Mouse (Mus musculus) erythroblast, adult 5-6 weeks (primary cell): ENCODE measurements at regions not wholly inside any gene's neighbourhood (a gene's known extent, or its start where the extent isn't known, plus 50 kb on each side); places are given as distances from the start of the nearest gene placed in this dataset.
A peak's percentile ranks its signal among the peaks of the same experiment; 100 is the strongest.
"Not testable (repeated sequence)": the region's sequence is repeated elsewhere in the genome, so short reads cannot be mapped to it uniquely, and the experiment has no call there.

Source experiments
- ATAC-seq: replicated peaks from 2 replicates; pipeline ENCODE4 v1.8.0; 2016; ENCODE audit warnings: moderate number of reproducible peaks, mild to moderate bottlenecking, moderate TSS enrichment, inconsistent platforms; ENCODE audit not compliant: poor library complexity, low FRiP score, severe bottlenecking

DNA sequence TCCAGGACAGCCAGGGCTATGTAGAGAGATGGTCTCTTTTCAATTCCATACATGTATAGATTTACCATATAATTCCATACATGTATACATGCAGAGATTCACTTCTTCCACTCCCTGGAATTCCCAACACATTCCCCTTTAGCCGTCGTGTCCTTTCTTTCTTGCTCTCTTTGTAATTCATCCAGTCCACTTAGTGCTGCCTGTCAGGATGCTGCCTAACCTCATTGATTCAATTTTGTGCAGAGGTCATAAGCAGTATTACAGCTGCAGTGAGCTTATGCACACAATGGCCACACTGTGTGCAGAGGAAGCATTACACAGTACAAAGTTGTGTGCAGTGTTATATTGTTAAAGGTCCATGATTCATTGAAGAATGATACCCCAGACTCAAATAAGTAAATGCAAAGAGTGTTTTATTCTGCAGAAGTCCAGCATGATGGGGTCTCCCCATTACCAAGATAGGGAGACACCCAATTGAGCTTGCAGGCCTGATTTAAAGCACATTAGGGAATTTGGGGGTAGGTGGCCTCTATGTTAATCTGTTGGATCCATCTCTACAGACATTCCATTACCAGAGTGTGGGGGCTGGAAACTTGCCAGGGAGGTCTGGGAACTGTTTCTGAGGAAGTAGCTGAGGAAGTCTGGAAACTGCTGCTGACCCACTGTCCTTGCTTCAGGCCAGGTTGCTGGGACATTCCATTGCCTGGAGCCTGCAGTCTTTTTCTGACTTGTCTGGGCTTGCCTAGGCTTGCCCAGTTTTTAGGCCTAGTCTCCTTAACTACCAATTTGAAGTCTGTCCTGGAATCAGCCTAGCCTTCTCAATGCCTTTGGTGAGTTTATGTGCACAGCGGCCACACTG, 72.8 kb downstream of the Fam161a start:
- ATAC-seq, result no peak

DNA sequence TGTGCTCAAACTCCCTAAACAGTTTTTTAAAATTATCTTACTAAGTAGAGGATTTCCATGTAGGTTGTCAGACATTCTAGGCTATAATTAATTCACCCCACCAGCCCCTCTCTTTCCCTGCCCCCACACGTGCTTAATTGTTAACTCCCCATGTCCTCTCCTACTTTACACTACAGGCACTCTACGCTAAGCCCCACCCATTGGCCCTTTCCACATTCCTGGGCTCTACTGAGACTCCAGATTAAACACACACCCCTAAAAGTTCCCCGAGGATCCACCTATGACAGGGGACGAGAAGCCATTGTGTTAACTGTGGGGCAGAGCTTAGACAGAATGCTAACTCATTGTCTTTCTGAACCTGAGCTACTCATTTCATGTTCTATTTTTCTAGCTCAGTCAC, 74.3 kb downstream of the Fam161a start:
- no peak for ATAC-seq

DNA sequence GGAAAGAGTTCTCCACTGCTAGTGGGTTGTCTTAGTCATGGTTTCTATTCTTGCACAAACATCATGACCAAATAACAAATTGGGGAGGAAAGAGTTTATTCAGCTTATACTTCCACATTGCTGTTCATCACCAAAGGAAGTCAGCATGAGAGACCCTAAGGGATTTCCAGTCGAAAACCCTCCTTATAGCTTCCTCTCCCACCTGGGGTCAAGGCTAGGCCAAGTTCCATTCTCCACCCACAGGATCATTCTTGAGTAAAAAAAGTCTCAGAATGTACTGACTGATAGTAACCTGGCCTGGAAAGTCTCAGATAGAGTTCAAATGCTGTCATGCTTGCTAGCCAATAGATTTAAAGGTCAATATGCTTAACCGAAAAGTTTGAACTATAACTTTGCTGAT, 76.5 kb downstream of the Fam161a start:
- not testable (repeated sequence) for ATAC-seq

DNA sequence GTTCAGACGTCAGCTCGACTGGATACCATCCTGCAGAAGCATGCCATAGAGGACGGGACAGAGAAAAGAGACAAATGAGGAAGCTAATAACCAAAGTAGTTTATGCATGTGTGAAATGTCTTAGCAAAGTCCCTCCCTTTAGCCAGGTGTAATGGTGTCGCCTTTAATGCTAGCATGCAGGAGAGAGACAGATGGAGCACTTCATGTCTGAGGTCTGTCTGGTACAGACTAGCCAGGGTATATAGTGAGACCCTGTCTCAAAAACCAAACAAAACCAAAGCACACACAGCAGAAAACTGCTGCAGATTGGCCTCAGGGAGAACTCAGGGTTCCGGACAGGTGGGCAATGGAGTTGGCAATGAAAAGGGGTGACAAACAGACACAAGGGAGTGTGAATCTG, 88.0 kb downstream of the Fam161a start:
- ATAC-seq, result no peak

DNA sequence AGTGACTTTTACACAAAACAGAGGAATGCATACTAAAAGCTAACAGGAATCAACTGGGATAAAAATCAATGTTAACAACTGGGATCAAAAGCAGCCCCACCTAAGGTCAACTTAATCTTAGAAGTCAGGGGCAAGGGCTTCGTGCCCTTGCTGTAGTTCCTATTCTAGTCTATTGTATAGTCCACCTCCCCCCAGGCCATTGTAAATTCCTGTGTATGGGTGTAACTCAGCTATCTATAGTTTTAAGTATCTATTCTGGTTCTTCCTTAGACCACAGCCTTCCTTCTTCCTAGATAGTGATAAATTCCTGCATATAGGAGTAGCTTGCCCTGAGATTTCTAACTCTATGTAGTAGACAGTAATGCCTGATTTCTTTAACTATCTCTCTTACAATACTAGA, 88.4 kb downstream of the Fam161a start:
- ATAC-seq, result not testable (repeated sequence)

DNA sequence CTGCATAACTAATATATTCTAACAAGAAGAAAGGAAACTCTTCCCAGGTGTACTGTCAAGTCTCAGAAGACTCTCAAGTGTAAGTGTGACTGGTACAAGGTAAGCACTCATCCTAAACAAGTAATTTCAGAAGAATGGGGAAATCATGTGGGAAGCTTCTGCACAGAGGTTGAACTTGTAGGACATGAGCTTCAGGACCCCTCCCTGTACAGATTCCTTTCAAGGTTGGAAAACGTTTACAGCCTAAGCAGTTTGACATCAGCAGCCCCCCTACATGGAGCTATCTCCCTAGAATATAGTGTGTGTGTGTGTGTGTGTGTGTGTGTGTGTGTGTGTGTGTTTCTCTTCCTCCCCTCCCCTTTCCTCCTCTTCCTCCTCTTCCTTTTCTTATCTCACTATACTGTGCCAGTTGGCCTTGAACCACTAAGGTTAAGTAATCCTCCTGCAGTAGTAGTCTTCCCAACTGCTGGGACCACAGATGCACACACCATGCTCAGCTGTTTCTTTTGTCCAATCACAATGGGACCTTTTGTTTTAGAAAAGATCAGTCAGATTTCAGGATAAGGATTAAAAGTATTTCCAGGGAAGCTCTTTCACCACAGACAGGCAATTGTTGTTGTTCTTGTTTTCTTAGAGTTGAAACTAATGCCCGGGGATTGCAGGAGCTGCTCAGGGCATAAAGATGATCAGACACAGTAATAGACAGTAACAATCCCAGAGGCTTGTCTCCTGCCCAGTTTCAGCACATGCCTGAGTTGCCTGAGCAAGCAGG, 89.3 kb downstream of the Fam161a start:
- no peak for ATAC-seq

DNA sequence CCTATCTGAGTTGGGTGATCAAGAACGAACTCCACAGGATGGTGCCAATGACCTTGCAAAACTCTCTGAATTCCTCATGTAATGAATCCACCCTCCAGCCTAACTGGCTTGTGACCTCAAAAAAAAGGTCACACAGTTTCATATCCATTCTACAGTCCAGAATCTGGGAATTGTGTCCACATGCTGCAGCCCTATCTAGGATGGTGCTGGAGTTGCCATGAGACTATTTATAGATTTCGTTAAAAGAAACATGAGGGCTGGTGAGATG, 89.8 kb downstream of the Fam161a start:
- ATAC-seq, result no peak

DNA sequence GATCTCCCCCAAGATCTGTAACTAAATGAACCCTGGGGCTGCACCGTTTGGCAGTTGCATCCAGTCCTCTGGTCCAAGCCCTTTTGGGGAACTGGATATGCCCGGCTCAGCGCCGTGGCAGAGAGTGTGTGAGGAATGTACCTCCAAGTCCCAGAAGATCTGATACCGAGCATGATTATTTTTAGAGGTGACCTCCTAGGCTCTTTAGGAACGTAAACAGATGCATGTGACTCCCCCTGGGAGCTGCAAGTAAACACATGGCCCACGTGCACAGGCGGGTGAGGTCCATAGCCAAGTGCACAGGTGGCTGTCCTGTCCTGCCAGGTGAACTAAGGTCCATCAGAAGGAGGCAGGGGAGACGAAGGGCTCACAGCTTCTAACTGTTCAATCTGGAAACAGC, 107.3 kb downstream of the Fam161a start:
- no peak for ATAC-seq

DNA sequence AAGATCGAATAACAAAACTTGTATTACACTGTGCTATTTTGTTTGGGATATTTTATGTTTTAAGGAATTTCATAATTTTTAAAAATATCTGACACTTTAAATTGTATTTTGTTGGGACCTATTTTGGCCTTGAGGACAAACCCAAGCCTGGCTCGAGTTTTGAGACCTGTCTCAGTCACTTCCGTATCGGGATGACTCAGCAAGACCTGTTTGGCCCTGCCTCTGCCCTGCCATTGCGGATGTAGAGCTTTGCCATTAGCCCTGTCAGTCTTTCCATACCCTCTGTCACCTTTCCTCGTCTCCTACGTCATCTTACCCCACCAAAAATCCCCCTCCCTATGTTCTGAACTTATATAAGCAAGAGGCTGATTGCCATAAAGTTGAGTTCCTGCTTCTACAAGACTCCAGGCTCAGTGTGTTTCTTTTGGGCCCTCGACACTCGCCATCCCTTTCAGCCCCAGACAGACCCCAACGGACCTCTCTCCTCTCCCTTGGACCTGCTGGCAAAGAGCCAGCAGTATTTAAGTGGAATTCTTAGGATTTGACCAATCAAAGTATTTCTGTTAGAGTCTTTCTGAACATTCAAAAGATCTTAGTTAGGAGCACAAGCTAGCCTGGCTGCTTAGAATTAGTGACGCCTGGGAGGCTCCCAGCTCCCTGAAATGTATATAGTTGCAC, 113.3 kb downstream of the Fam161a start:
- ATAC-seq, result no peak

DNA sequence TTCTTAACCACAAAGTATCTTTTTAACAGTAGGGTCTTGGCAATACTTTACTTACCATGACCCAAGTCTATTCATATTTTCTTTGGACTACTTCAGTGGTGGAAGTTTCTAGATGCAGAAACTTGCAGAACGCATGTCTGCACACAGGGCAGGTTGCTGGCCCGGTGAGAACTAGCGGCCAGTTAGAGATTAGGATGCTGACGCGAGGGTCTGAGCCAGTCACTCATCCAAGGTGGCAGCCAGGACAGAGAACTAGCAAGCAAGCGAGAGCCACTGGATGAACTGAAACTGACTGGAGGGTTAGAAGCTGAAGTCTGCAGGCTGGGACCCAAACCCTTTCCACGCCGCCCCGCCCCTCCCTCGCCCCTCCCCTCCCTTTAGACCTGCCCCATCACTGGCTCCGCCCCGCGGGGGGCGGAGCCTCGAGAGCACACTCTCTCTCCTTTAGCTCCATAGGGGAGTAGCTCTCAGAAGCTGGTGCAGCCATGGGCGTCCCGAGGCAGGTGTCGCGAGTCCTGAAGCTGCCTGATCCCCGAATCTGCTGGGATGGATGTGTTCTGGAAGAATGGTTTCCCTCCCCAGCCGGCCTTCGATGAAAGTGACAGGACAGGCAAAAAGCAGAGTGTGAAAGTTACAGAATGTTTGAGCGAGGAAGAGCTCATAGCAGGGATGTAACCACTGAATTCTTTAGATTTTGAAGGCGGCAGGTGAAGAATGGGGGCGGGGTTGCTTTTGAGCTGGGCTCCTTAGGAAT, 117.0 kb downstream of the Fam161a start:
- ATAC-seq, result peak; percentile 86

DNA sequence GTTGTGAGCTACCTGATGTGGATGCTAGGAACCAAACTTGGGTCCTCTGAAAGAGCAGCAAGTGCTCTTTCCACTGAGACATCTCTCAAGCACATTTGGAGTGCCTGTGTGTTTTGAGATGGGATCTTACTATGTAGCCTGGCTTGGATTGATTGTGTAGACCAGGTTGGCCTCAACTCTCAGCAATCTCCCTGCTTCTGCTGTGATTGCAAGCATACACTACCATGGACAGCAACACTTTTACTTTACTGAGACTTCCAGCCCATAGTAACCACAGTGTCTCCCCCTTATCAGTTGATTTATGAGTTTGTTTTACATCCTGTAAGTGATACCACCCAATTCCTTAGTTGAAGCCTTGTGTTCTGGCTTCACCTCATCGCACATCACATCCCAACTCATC, 123.8 kb downstream of the Fam161a start:
- ATAC-seq, result no peak

DNA sequence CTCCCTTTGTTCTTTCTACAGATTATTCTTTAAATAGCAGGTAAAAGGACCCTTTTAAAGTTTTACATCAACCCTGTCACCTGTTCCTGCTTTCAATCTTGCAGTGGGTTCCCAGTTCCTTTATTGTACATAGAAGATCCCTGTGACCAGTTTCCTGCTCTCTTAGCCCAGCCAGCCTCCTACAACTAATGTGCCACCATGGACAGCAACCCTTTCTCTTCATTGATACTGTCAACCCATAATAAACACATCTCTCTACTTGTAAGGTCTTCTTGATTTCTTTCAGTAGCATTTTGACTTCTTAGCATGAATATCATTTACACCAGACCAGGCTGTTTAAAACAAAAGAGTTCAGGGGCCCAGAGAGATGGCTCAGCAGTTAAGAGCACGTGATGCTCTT, 124.2 kb upstream of the Xpo1 start:
- no peak for ATAC-seq

DNA sequence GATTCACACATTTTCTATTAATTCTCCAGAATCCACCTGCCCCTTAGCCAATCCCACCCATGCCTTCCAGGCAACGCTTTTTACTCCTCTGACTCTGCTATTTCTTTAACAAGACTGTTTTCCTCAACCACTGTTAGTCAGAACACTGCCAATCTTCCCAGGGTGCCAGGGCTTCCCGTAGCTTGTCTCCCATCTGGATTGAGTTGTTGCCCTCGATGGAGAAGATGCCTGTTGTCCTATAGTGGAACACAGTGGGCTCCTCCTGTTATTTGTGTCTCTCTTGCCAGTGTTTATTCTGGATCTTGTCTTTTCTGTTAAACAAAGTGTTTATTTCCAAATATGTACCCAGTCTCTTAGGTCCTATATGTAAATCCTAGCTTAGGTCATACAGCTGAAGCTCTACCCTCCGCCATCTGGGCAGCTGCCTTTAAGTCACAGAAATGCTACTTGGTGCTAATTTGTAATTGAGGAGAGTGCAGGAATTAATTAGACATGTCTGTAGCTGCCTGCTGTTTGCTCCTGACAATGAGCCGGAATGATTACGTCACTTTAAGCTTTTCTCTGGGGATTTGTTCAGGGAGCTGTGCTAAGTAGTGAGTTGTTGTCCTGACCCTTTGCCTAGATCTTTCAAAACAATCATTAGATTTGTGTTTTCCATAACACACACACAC, 115.3 kb upstream of the Xpo1 start:
- no peak for ATAC-seq

DNA sequence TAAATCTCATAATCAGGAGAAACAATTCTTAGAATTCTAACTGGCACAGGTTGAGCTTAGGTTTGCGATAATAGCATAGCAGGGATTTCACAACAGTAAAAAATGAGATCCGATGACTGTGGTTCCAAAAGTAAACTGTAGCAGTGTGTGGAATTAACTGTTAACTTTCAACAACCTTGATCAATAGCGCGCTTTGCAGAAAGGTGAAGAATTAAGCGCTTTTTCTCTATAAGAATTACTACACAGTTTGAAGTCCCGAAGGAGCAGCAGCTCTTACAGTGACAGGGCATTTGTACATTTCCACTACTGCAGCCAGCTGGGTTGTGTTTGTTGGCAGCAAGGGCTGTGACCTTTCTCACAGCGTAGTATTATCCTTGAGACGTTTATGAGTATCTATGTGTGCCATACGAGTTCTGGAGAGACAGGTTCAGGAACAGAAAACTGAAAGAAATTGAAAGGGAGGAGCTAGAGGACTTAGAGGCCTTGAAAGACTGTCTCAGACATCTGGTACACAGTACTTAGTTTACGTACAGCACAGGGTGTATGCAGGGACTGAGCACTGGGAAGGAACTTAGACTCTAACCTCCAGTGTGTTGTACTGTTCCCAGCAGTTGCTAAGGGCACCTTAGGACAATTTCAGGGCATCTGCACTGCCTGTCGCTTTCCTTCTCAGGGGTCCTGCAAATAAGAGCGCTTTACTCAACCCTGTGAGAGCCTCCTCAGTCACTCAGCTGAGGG, 114.6 kb upstream of the Xpo1 start:
- no peak for ATAC-seq

DNA sequence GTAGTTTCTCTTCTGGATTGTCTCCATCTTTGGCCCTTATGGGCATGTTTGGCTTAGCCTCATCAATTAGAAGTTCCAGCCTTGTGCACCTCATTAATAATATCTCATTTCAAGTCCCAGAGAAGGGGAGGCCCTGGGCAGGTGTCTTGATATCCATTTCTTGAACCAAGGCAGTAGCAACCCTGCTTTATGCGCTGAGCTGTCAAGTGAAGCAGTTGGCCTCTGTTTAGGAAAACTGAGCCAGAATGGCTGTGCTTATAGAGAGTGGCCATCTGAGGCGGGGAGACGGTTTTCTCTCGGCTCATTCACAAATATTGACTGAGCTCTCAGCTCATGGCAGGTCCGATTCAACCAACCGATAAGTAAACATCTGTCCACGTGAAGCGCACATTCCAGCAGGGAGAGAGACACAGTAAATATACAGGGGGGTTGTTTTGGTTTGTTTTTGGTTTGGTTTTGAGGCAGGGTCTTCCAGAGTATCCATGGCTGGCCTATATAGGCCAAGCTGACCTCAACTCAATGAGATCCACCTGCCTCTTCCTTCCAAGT, 107.7 kb upstream of the Xpo1 start:
- ATAC-seq, result no peak

DNA sequence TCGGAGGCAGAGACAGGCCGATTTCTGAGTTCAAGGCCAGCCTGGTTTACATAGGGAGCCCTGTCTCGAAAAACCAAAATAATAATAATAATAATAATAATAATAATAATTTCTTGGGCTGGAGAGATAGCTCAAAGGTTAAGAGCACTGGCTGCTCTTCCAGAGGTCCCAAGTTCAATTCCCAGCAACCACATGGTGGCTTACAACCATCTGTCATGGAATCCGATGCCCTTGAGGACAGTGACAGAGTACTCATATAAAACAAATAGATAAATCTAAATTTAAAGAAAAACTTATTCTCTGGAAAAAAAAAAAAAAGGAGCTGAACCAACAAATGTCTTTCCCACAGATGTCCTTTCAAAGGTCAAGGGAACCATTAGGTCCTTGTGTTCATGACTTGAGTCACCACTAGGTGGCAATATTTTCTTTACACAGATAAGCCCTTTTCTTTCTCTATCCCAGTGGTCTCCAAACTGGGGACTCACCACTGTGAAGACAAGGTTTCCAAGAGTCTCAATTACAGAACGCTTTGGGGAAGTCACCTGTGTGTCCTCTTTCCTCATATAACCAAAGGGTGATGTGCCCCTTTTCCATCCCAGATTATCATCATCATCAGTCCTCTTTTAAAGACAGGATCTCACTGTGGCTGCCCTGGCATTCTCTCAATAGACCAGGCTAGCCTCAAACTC, 106.1 kb upstream of the Xpo1 start:
- ATAC-seq, result peak; percentile 81

DNA sequence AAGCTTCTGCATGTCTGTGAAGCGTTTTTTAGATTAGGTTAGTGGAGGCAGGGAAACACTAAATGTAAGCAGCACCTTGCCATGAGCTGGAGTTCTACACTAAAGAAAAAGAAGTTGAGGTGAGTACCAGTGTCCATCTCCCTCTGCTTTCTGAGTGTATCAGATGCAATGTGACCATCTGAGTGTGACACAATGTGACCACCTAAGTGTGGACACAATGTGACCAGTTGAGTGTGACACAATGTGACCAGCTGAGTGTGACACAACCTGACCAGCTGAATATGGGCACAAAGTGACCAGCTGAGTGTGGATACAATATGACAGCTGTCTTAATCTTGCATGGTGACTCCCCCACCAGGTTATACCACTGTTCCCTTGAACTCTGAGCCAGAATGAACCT, 101.0 kb upstream of the Xpo1 start:
- ATAC-seq, result 0 out of 2 replicates have a peak, but pooled peaks have one; percentile 52

DNA sequence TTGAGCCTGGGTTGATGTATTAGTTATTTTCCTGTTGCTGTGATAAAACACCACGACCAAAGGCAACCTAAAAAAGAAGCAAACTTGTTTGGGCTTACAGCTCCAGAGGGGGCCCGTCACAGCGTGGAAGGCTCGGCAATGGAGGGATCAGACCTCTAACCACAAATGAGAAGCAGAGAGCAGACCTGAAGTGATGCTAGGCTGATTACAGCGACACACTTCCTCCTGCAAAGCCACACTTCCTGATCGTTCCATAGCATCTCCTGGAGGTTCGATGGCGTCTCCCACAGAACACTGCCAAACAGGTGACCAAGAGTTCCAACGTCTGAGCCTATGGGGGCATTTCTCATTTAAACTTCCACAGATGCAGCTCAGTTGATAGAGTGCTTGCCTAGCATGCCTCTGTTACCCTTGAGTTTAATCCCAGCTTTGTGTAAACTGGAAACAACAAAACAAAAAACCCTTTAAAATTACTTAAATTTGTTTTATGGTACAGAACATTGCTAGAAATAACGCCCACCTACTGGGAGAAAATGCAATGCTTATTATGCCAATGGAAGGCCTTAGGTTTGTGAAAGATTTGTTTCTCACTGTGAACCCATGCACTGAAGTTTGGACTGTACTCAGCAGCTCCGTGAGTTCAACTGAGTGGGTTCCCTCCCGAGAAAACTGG, 87.2 kb upstream of the Xpo1 start:
- ATAC-seq, result no peak
